Mouse (Mus musculus): Measurements from ENCODE around the gene Snx3. TPM values are rescaled to one million over a fixed set of nuclear protein-coding genes. Genes with fewer than 3 reads are reported as not detected.

The Snx3 gene
- total RNA-seq (2023) = 85.7 TPM

GRCm38 (mm10) chr10:42501775-42502348 lies at the start of gene Snx3:
Snx3 (plus strand) TSS chr10:42502030.

GRCm38 (mm10) chr10:42478341-42478720 lies 23.5 kb upstream of the Snx3 start, which contains the start of gene Afg1l:
Afg1l (minus strand) TSS chr10:42478565.

GRCm38 (mm10) chr10:42583157-42583872 lies 81.5 kb downstream of the Snx3 start, which contains the start of the genes Nr2e1 and Ostm1:
Nr2e1 (minus strand) TSS chr10:42583632.
Ostm1 (plus strand) TSS chr10:42583822.

Other genes starting within 250 kb of the Snx3 start
- gene Foxo3, start 225.3 kb upstream of the Snx3 start, total RNA-seq (2023) = 69.1 TPM
- gene Afg1l, start 23.5 kb upstream of the Snx3 start, total RNA-seq (2023) = 6.2 TPM
- not detected for gene Nr2e1, start 81.6 kb downstream of the Snx3 start, total RNA-seq (2023)
- 30.6 TPM for gene Ostm1, start 81.8 kb downstream of the Snx3 start, total RNA-seq (2023)